Mouse (Mus musculus) right cerebral cortex, postnatal 4 days (tissue): ENCODE measurements around the gene Mettl13.

Experiments used
- DNase-seq: peaks from one replicate; pipeline ENCODE4 v3.0.0-alpha.2; 2022

The Mettl13 gene

GRCm38 (mm10) chr1:162548016-162548916 lies at the start of gene Mettl13:
TSS of gene Mettl13 (minus strand) at chr1:162548551.
- peak; percentile 94 for DNase-seq

DNA sequence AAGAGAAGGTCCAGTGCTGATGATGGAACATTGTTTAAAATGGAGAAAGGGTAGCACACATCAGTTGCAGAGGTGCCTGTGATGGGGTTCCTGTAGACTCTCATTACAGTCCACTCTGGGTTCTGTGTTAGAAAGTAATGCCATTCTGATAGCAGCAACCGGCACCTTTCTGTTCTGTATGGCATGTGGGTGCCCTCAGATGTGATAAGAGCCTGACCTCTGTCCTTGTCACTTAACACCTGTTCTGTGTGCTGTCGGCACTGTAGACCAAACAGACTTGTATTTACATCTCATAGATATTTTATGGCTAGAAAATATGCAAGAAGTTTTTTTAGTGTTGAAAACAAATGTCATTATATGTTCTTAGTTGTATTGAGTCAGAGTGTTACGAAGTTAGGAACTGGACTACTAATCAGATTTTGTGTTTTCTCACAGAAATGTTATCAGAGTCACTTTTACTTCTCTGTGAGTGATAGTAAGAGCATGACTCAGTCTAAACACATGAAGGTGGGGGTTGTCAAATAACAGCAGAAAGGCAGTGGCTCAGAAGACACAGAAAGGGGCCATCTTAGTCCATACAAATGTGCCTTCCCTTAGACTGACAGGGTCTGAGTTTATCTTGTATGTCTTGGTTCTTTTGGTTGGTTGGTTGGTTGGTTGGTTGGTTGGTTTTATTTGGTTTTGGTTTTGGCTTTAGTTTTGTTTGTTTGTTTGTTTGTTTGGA lies 49.2 kb upstream of the Mettl13 start:
- no peak for DNase-seq

- DNase-seq = no peak
Measured at GRCm38 (mm10) chr1:162590415-162590997, 42.2 kb upstream of the Mettl13 start.

DNA sequence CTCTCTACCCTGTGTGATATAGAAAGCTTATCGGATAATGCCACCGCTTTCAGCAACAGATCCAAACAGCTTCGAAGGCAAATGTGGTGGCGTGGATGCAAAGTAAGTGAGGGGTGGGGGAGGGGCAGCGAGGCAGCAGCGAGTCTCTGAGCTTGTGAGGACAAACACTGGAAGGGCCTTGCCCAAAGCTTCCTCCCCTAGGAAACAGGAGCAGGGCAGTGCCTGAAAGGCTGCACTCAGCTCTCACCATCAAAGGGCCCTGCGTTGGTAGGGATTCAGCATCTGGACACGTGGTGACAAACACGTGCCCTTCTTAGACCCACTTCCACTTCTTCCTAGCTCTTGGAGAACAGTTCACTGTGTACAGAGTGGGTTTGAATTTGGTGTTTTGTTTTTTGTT lies 41.1 kb upstream of the Mettl13 start:
- DNase-seq = peak; percentile 33

DNA sequence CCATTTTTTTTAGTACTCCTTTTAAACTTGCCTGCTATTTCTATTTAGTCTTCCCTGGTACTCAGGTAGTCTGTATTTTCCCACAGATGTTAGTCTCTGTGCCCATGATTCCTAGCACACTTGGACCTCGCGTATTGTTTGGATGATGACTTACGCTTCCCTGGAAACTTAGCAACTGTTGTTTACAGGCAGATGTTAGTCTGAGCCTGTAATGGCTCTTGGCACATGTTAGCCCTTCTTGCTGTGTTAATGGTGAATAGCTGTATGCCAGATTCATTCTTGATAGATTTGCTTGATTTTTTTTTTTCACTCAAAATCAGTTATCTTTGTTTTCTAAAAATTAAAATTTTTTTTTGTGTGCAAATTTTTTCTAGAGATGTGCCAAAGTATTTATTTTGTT lies 40.3 kb upstream of the Mettl13 start:
- no peak for DNase-seq

GRCm38 (mm10) chr1:162586282-162586681 lies 37.9 kb upstream of the Mettl13 start:
- no peak for DNase-seq

DNA sequence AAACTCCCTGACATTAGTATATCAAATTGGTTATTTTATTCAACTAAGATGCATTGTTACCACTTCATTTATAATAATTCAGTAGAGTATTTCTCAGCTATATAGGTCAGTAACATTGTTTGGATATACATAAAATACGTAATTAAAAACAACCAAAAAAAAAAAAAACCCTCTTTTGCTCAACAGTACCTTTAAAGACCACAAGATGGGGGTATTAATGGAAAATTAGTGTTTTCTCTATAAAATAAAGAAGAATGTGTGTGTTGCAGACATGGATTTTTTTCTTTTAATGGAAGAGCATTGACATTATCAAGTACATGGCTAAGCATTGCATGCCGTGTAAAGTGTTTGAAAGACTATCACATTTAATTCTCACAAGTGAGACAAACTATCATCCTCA lies 34.5 kb upstream of the Mettl13 start:
- no peak for DNase-seq

GRCm38 (mm10) chr1:162575098-162575497 lies 26.7 kb upstream of the Mettl13 start:
- no peak for DNase-seq

- no peak for DNase-seq
Measured at GRCm38 (mm10) chr1:162570931-162571601, 22.7 kb upstream of the Mettl13 start.

- DNase-seq = peak; percentile 89
Measured at GRCm38 (mm10) chr1:162570260-162570748, 22.0 kb upstream of the Mettl13 start, which contains the start of gene Vamp4. TSS of gene Vamp4 (plus strand) at chr1:162570515.

DNA sequence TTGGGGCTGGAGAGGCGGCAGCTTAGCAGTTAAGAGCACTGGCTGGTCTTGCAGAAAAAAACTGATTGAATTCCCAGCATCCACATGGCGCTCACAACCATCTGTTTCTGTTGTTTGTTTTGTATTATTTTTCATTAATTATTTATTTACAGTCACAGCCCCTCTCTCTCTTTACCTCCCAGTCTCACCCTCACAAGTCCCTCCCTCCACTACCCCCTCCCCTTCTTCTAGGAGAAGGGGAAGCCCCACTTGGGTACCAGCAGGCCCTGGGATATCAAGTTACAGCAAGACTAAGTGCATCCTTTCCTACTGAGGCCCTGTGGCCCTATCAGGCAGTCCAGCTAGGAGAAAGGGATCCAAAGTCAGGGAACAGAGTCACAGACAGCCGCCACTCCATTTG lies 19.0 kb upstream of the Mettl13 start:
- DNase-seq = no peak

DNA sequence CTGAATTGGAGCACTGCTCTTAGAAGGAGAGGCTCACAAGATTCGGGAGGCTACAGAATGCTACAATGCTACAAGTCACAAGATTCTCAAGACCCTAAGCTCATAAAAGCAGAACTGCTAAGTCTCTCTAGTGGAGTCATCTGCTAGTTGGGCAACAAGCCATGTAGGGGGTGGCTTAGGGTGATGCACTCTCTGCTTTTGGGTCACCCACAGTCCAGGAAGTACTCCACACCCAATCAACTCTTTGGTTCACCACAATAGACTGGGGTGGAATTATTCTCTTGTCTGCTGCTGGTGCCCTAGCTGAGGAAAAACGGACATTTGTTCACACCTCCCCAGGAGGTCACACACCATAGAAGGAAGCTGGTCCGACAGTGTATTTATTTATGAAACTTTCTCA lies 16.6 kb upstream of the Mettl13 start:
- DNase-seq = no peak

GRCm38 (mm10) chr1:162563236-162563635 lies 14.9 kb upstream of the Mettl13 start:
- DNase-seq = no peak

GRCm38 (mm10) chr1:162554193-162554592 lies 5.8 kb upstream of the Mettl13 start:
- no peak for DNase-seq

DNA sequence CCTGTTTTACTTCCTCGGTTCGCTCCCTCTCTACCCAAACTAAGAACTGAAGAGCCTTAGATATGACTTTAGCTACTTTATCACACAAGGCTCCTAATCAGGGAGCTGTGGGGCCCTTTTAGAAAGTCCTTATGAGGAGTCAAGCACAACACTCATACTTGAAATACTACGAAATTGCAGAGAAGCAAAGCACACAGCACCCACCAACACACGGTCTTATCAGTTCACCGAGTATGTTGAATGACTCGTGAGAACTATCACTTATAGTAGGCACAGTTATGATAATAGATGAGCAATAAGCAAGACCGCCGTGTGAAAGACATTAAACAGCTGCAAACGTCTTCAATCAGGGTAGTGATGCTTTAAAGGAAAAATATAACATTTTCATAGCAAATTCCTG lies 4.6 kb upstream of the Mettl13 start:
- DNase-seq = no peak

GRCm38 (mm10) chr1:162549615-162550283 lies 1.4 kb upstream of the Mettl13 start:
- DNase-seq = no peak

GRCm38 (mm10) chr1:162548917-162549613 lies 714 bp upstream of the Mettl13 start:
- no peak for DNase-seq

DNA sequence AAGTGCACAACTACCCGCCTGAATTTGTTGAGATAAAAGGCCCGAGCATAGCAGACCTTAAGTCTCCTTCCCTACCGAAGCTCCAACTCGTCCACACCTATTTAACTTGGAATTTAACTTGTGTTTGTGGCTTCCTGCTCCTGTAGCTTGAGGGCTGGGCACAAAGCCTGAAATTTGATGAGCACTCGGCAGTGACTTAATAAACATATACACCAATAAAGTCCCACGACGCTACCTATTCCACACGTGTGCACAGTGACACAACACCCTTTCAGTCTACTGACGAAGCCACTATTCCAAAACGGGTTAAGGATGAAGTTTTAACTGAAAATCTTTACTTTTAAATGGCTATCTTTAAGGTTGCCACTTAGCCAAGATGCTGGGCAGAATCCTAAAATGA lies 744 bp downstream of the Mettl13 start:
- DNase-seq = no peak

DNA sequence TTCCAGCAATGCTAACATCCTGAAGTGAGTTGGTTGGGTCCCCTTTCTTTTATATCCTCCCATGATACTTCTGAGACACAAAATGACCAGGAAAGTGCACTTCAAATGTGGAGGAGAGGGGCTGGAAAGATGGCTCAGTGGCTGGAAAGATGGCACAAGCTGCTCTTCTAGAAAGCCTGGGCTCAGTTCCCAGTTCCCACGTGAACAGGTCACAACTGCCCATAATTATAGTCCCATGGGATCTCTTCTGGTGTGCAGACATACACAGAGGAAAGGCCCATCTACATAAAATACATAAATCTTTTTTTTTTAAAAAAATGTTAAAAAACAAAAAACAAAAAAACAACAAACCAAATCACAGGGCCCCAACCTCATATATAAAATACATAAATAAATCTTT lies 5.1 kb downstream of the Mettl13 start:
- no peak for DNase-seq

GRCm38 (mm10) chr1:162533766-162534560 lies 14.4 kb downstream of the Mettl13 start:
- no peak for DNase-seq

- DNase-seq = no peak
Measured at GRCm38 (mm10) chr1:162532330-162532729, 16.0 kb downstream of the Mettl13 start.
